Mouse (Mus musculus) adrenal gland, adult 8-10 months (tissue): ENCODE measurements at regions not wholly inside any gene's neighbourhood (a gene's known extent, or its start where the extent isn't known, plus 50 kb on each side); places are given as distances from the start of the nearest gene placed in this dataset.
"Not testable (repeated sequence)": the region's sequence is repeated elsewhere in the genome, so short reads cannot be mapped to it uniquely, and the experiment has no call there.

Experiments
- DNase-seq: peaks from one replicate; pipeline ENCODE4 v3.0.0; 2022

- no peak for DNase-seq
These were observed 594.7 kb downstream of the Efna5 start for GRCm38 (mm10) chr17:62286086-62287080.

- no peak for DNase-seq
These were observed 600.9 kb downstream of the Efna5 start for GRCm38 (mm10) chr17:62280201-62280600.

- no peak for DNase-seq
These were observed 609.7 kb downstream of the Efna5 start for GRCm38 (mm10) chr17:62271399-62271798.

- DNase-seq: no peak
These were observed 611.8 kb downstream of the Efna5 start for GRCm38 (mm10) chr17:62269279-62269678.

- DNase-seq: no peak
These were observed 627.7 kb downstream of the Efna5 start for GRCm38 (mm10) chr17:62253448-62253847.

- no peak for DNase-seq
These were observed 633.1 kb downstream of the Efna5 start for GRCm38 (mm10) chr17:62248011-62248410.

- no peak for DNase-seq
These were observed 634.5 kb downstream of the Efna5 start for GRCm38 (mm10) chr17:62246650-62247049.

- DNase-seq: no peak
These were observed 650.2 kb downstream of the Efna5 start for GRCm38 (mm10) chr17:62230939-62231338.

GRCm38 (mm10) chr17:62210441-62211025 is 670.6 kb downstream of the Efna5 start:
- no peak for DNase-seq

GRCm38 (mm10) chr17:62202658-62203057 is 678.5 kb downstream of the Efna5 start:
- DNase-seq: no peak

- DNase-seq: no peak
These were observed 680.6 kb downstream of the Efna5 start for GRCm38 (mm10) chr17:62200491-62200890.

- DNase-seq: no peak
These were observed 681.6 kb downstream of the Efna5 start for GRCm38 (mm10) chr17:62199559-62199958.

GRCm38 (mm10) chr17:62178612-62179210 is 702.4 kb downstream of the Efna5 start:
- DNase-seq: no peak

- DNase-seq: no peak
These were observed 704.8 kb downstream of the Efna5 start for GRCm38 (mm10) chr17:62176336-62176735.

GRCm38 (mm10) chr17:62172305-62172704 is 708.8 kb downstream of the Efna5 start:
- no peak for DNase-seq

GRCm38 (mm10) chr17:62171532-62171931 is 709.6 kb downstream of the Efna5 start:
- DNase-seq: no peak

- DNase-seq: no peak
These were observed 719.7 kb downstream of the Efna5 start for GRCm38 (mm10) chr17:62161457-62161856.

GRCm38 (mm10) chr17:62160301-62160700 is 720.8 kb downstream of the Efna5 start:
- DNase-seq: no peak

- DNase-seq: no peak
These were observed 746.1 kb downstream of the Efna5 start for GRCm38 (mm10) chr17:62135050-62135449.

GRCm38 (mm10) chr17:62111703-62112102 is 769.4 kb downstream of the Efna5 start:
- DNase-seq: not testable (repeated sequence)

- DNase-seq: no peak
These were observed 772.1 kb downstream of the Efna5 start for GRCm38 (mm10) chr17:62109052-62109451.

GRCm38 (mm10) chr17:62083281-62083680 is 797.8 kb downstream of the Efna5 start:
- no peak for DNase-seq

GRCm38 (mm10) chr17:62077604-62078003 is 803.5 kb downstream of the Efna5 start:
- DNase-seq: no peak
